Comparison of ENCODE assay signal across 8 mouse cellular contexts in genomic region chr14:28505586-28506375, GRCm38 (mm10). TPM values are rescaled to one million over a fixed set of nuclear protein-coding genes. Genes with fewer than 3 reads are reported as not detected.
A peak's percentile ranks its signal among the peaks of the same experiment; 100 is the strongest.
DNase-seq lines count a peak whose midpoint lies in the region; ATAC-seq and TF ChIP-seq lines count a peak whose summit lies in the region.

No protein-coding gene starts in this region.

- no peaks in the 10 kb centered on the region for H3K9me3 ChIP-seq in embryonic facial prominence, embryonic 10.5 days
- no peaks in the 10 kb centered on the region for H3K9me3 ChIP-seq in midbrain, postnatal 0 days (ENCODE audit: low read length)

- peaks cover 55% of the 10 kb centered on the region for H3K4me1 ChIP-seq in embryonic facial prominence, embryonic 10.5 days
- 0 out of 2 replicates have a peak, but pooled peaks cover 3% of the 10 kb centered on the region for H3K4me1 ChIP-seq in midbrain, postnatal 0 days (ENCODE audit: insufficient read depth, low read length)

- ATAC-seq in midbrain, postnatal 0 days (ENCODE audit: low FRiP score): no peak

- H3K4me3 ChIP-seq in embryonic facial prominence, embryonic 10.5 days: peak overlapping the region; percentile 79
- H3K4me3 ChIP-seq in midbrain, postnatal 0 days (ENCODE audit: low read depth, low read length): peak overlapping the region; percentile 54

- H3K27ac ChIP-seq in embryonic facial prominence, embryonic 10.5 days (replicated peaks): peak overlapping the region; percentile 99
- H3K27ac ChIP-seq in midbrain, postnatal 0 days (ENCODE audit: low read depth, low read length): no peak overlapping the region

- H3K36me3 ChIP-seq in embryonic facial prominence, embryonic 10.5 days (replicated peaks): no peaks in the 10 kb centered on the region
- no peaks in the 10 kb centered on the region for H3K36me3 ChIP-seq in midbrain, postnatal 0 days (ENCODE audit: insufficient read depth, low read length)

- under 1% methylated on average over 62 of the region's 62 CpGs for WGBS in embryonic facial prominence, embryonic 10.5 days
- WGBS in midbrain, postnatal 0 days: under 1% methylated on average over 62 of the region's 62 CpGs

- peak; percentile 56 to 59 for DNase-seq in adrenal gland, adult 18-20 months (ENCODE audit: low spot score in 2 of 2)
- no peak for DNase-seq in adrenal gland, postnatal 4 days (ENCODE audit: low spot score in 2 of 2)
- peak; percentile 73 for DNase-seq in 3134 (ENCODE audit: extremely low read depth, insufficient read length, low spot score)
- peak; percentile 79 for DNase-seq in embryonic facial prominence, embryonic 10.5 days (ENCODE audit: low spot score)
- peak; percentile 41 to 44 for DNase-seq in heart, postnatal 10 days
- DNase-seq in kidney, postnatal 4 days: peak; percentile 65 to 74
- DNase-seq in midbrain, postnatal 0 days (ENCODE audit: low spot score): peak; percentile 35
- DNase-seq in thymus, postnatal 25 days: no peak

- peak overlapping the region; percentile 54; the same call in 1 of the 2 replicates for H3K9ac ChIP-seq in midbrain, postnatal 0 days (replicated peaks; ENCODE audit: low read length, poor library complexity, severe bottlenecking)

- peaks cover 38% of the 10 kb centered on the region for H3K27me3 ChIP-seq in embryonic facial prominence, embryonic 10.5 days (replicated peaks; ENCODE audit: low read depth, poor library complexity, severe bottlenecking)
- peaks cover 33% of the 10 kb centered on the region for H3K27me3 ChIP-seq in midbrain, postnatal 0 days (ENCODE audit: insufficient read depth, low read length)

- TF ChIP-seq CTCF in midbrain, postnatal 0 days (IDR thresholded peaks at IDR 0.05): no peak

- intact Hi-C loops in heart, postnatal 10 days (cut with DNase I): loop anchor here (2.0 to 5.0 kb wide), 7 partner anchors 88 to 697 kb away; no protein-coding TSS in a partner anchor

- H3K4me2 ChIP-seq in midbrain, postnatal 0 days (ENCODE audit: low read depth, low read length, poor library complexity, severe bottlenecking): peak overlapping the region; percentile 92

RNA-seq across cellular contexts. Expression of gene Wnt5a, which starts 1.2 kb away (rescaled TPM):
- total RNA-seq in adrenal gland, adult 18-20 months (2021): 10 to 100 TPM; 29.2 to 37.4 TPM
- 10 to 100 TPM; 34.0 to 42.9 TPM for total RNA-seq in adrenal gland, postnatal 4 days (2021)
- 37.2 and 40.4 TPM in 2 replicates for polyA plus RNA-seq in embryonic facial prominence, embryonic 10.5 days (2016; fragmentation: Nextera tagmentation; extraction: Ambion mirVana)
- total RNA-seq in heart, postnatal 10 days (2021): 10 to 100 TPM in 1 of 2 experiments, 1 to 10 TPM in 1; 7.4 to 13.3 TPM
- total RNA-seq in midbrain, postnatal 0 days (2014; rRNA removed): 14.7 and 15.9 TPM in 2 replicates
- 10.0 and 11.2 TPM in 2 replicates for polyA plus RNA-seq in midbrain, postnatal 0 days (2015; fragmentation: Nextera tagmentation; extraction: Ambion mirVana)

Comparison
In these comparisons a context has a peak if more than half of its experiments do, and no peak if none do; other contexts are left out.
1. DNase-seq: peak in adrenal gland, adult 18-20 months (2 of 2), 3134 (single experiment), embryonic facial prominence, embryonic 10.5 days (single experiment), heart, postnatal 10 days (2 of 2), kidney, postnatal 4 days (2 of 2) and midbrain, postnatal 0 days (single experiment); none in adrenal gland, postnatal 4 days (0 of 2) and thymus, postnatal 25 days (single experiment).